Mouse (Mus musculus) liver, embryonic 14.5 days (tissue): Measurements from ENCODE around the gene Fam160b1. TPM values are rescaled to one million over a fixed set of nuclear protein-coding genes. Genes with fewer than 3 reads are reported as not detected.

ENCODE experiments used
- ATAC-seq: fragments of 200-750 bp; cut with Nextera tagmentation; 2 replicates; pipeline ENCODE4 v1.8.0; 2017; ENCODE audit warnings: moderate number of reproducible peaks, mild to moderate bottlenecking, moderate library complexity; ENCODE audit not compliant: insufficient read depth
- DNase-seq, 3 experiments: peaks; one replicate each; pipeline ENCODE4 v3.0.0-alpha.2; 2012 to 2013; ENCODE audit warnings: low read depth in 3 of 3, low spot score in 3 of 3
- H3K27ac ChIP-seq: fragments of 300-500 bp; sonication (generic); 2 replicates; pipeline ENCODE4 v1.5.1; 2014; ENCODE audit warnings: moderate library complexity, mild to moderate bottlenecking, control low read depth, inconsistent platforms
- H3K27me3 ChIP-seq: fragments of 300-500 bp; sonication (generic); 2 replicates; pipeline ENCODE4 v1.6.1; 2014; ENCODE audit warnings: mild to moderate bottlenecking, low read length, moderate library complexity; ENCODE audit not compliant: control insufficient read depth, insufficient read depth
- H3K36me3 ChIP-seq: fragments of 300-500 bp; sonication (generic); replicated peaks from 2 replicates; pipeline ENCODE4 v1.6.1; 2014; ENCODE audit warnings: low read depth; ENCODE audit not compliant: control insufficient read depth, insufficient read depth
- H3K4me1 ChIP-seq, 2 experiments: fragments of 200-500 bp in 1 of 2; fragments of 300-500 bp in 1 of 2; sonication (generic) in 1 of 2; replicated peaks; 2 replicates each; pipeline ENCODE4 v1.6.1; 2012 to 2014; ENCODE audit warnings: antibody characterized with exemption in 1 of 2, inconsistent platforms in 1 of 2, low read length in 1 of 2; ENCODE audit not compliant: control insufficient read depth in 2 of 2, insufficient read depth in 2 of 2
- H3K4me2 ChIP-seq: fragments of 300-500 bp; sonication (generic); 2 replicates; pipeline ENCODE4 v1.6.1; 2014; ENCODE audit warnings: low read depth, mild to moderate bottlenecking, control low read depth, moderate library complexity
- H3K4me3 ChIP-seq, 2 experiments: fragments of 200-500 bp in 1 of 2; fragments of 300-500 bp in 1 of 2; sonication (generic) in 1 of 2; 2 replicates each; pipeline ENCODE4 v1.5.1; 2012 to 2014; ENCODE audit warnings: low read depth in 2 of 2, low read length in 2 of 2, mild to moderate bottlenecking in 2 of 2, control low read depth in 1 of 2, inconsistent platforms in 1 of 2, moderate library complexity in 1 of 2; ENCODE audit not compliant: insufficient read depth in 1 of 2
- H3K9ac ChIP-seq: fragments of 300-500 bp; sonication (generic); replicated peaks from 2 replicates; pipeline ENCODE4 v1.6.1; 2014; ENCODE audit warnings: mild to moderate bottlenecking, control low read depth, moderate library complexity
- H3K9me3 ChIP-seq: fragments of 300-500 bp; sonication (generic); 2 replicates; pipeline ENCODE4 v1.6.1; 2016; ENCODE audit warnings: low read length, mixed read lengths; ENCODE audit not compliant: control insufficient read depth
- CTCF ChIP-seq: IDR thresholded peaks from 2 replicates; pipeline ENCODE4 v1.5.1; 2016; ENCODE audit warnings: antibody characterized with exemption, low read depth, control low read depth
- EP300 ChIP-seq: IDR thresholded peaks from 2 replicates; pipeline ENCODE4 v1.6.1; 2016; ENCODE audit warnings: antibody characterized with exemption, low read depth
- WGBS: fragments of 180-500 bp; shearing (Covaris S2); extraction: QIAGEN DNeasy Blood & Tissue Kit; methylation state at CpG from one replicate; pipeline ENCODE4 v1.1.7; 2014; ENCODE audit not compliant: insufficient replicate concordance; 5-methylcytosine and 5-hydroxymethylcytosine counted together
- polyA plus RNA-seq, 2 experiments: library from polyadenylated mRNA; depleted of rRNA in 1 of 2; stranded (reverse) in 1 of 2; unstranded in 1 of 2; fragments of >200 nt; fragmentation: Nextera tagmentation in 1 of 2; extraction: Ambion mirVana in 1 of 2; gene quantifications; 2 replicates each; pipeline versions ENCODE4 v1.2.1 to v1.2.3; 2012 to 2014

Gene Fam160b1
- polyA plus RNA-seq (2012; rRNA removed) (4.8 and 5.1 TPM in 2 replicates), polyA plus RNA-seq (2014; fragmentation: Nextera tagmentation; extraction: Ambion mirVana) (5.4 and 6.4 TPM in 2 replicates)

DNA sequence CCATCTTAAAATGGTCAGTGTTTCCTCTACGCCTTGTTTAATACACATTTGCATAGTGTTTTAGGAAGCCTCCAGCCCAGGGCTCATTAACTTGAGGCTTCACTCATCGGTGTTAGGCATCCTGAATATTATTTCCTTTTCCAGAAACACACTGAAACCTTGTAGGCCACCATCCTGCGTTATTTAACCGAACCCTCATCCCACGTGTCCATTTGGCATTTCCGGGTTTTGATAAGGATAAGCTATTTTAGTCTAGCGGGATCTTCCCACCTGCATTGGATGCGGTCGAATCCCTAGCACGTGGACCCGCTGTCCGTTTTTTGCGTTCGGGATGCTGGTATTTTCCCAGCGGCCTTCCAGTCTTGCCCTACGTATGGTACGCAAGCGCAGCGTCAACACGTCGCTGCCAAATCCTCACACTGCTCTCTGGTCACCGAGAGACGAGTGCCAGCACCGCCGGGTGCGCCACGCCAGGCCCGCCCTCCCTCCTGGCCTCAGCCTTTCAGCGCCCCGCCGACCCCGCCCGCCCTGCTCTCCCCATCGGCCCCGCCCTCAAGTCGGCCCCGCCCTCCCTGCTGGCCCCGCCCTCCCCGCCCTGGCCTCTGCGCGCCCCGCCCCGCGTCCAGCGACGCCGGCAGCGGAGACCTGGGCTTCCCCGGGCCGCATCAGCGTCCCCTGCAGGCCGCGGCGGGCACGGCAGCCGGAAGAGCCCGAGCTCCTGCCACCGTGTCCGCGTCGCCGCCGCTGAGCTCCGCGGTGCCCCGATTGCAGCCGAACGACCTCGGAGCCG is at the start of gene Fam160b1:
TSS of gene Fam160b1 (plus strand) at position 340 of the 790 bp plus-strand sequence.
- peak within 1 kb of the TSS; percentile 94 to 98 for H3K4me3 ChIP-seq
- TF ChIP-seq CTCF (peak; percentile 69), EP300 (no peak)
- peak within 1 kb of the TSS; percentile 79 for H3K27ac ChIP-seq
- DNase-seq (peak; percentile 84 to 86 (median 85)), ATAC-seq (peak; percentile 89)
- no peaks in the 10 kb centered on the region for H3K27me3 ChIP-seq
- no peaks in the 10 kb centered on the region for H3K36me3 ChIP-seq
- H3K4me1 ChIP-seq: peaks cover 13 to 58% of the 10 kb centered on the region in 2 experiments
- under 1% methylated on average over 57 of the region's 70 CpGs for WGBS
- peak within 1 kb of the TSS; percentile 91 for H3K4me2 ChIP-seq
- H3K9ac ChIP-seq: peak within 1 kb of the TSS; percentile 93
- no peaks in the 10 kb centered on the region for H3K9me3 ChIP-seq

DNA sequence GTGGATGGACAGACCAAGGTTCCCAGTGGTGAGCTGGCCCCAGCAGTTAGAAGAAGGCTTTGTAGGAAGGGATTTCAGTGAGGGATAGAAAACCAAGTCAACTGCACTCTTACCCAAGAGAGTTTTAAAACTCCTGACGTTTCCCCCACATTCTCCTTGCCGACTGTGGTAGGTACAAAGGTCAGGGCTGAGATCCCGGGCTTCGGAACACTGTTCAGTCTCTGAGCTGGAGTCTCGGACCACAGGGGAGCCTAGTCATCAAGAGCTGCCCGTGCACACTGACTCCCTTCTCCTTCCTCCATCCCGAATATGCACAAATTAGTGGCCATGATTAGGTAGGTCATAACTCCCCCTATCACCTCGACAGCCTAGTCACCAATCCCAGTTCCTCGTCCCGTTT is 47.3 kb upstream of the Fam160b1 start:
- H3K36me3 ChIP-seq: no peaks in the 10 kb centered on the region
- TF ChIP-seq CTCF: no peak
- TF ChIP-seq EP300: no peak
- H3K9me3 ChIP-seq: no peaks in the 10 kb centered on the region
- no peak overlapping the region for H3K27ac ChIP-seq
- H3K27me3 ChIP-seq: peaks cover 13% of the 10 kb centered on the region
- H3K4me3 ChIP-seq: no peak overlapping the region
- H3K4me1 ChIP-seq: peaks cover 0 to 17% of the 10 kb centered on the region in 2 experiments; a peak in 2 of 4 replicates
- DNase-seq (no peak), ATAC-seq (no peak)
- H3K9ac ChIP-seq: no peak overlapping the region
- 55% methylated on average over 10 of the region's 10 CpGs for WGBS
- H3K4me2 ChIP-seq: peak overlapping the region; percentile 54; the same call in 1 of the 2 replicates

DNA sequence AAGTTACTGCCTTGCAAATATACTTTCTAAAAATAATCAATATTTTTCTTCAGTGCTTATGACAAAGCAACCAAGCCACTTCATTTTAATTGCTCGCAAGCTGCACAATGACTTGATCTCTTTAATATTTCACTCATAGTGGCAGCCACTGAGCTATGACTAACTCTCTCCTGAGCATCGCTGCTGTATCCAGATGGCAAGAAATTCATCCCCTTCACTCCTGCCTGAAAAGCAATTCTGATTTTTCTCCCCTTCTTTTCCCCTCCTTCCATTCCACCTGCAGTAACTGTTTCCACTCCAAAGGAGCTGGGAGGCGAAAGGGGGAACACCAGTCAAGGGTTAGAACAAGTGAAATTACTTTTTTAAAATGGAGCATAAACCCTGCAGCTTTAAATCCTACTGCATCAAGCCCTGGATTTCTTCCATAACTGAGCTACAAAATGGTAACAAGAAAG is 46.6 kb upstream of the Fam160b1 start:
- Histone ChIP-seq H3K4me2 (peak overlapping the region; percentile 54), H3K4me1 (peaks cover 0 to 17% of the 10 kb centered on the region in 2 experiments; a peak in 2 of 4 replicates), H3K9me3 (no peaks in the 10 kb centered on the region), H3K9ac (no peak overlapping the region), H3K36me3 (no peaks in the 10 kb centered on the region), H3K27ac (no peak overlapping the region), H3K27me3 (peaks cover 13% of the 10 kb centered on the region), H3K4me3 (peak overlapping the region in 1 of 2 experiments; percentile 55; a peak in 2 of 4 replicates)
- WGBS: 50% methylated on average over 3 of the region's 3 CpGs
- no peak for TF ChIP-seq CTCF
- no peak for TF ChIP-seq EP300
- ATAC-seq: no peak
- no peak for DNase-seq

DNA sequence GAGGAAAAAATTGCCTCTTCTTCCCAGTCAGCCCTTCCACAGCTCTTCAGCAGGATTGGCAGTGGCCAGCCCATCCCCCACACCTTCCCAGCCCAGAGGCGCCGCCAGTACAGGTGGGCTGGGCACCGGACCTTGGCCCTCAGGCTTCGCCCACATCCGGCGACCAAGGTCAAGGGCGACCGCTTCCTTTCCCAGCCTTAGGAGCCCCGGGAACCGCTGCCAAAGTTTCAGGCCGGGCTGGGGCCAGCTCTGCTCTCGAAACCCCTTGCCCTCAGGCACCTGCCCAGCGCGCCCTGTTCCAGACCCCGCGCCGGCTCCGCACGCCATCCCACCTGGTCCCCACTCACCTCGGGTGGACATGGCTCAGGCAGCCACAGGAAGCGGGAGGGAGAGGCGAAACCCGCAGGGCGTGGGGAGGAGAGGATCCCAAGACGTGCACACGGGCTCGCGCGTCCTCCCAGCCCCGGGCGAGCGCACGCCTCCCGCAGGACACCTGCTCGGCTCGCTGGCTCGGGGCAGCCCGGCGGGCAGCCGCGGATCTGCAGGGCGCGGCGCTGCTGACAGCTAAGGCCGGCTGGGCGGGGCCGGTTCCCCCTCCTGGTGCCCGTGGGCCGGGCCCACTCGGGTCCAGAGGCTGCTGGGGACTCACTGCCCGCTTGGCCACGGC is 46.0 kb upstream of the Fam160b1 start, which contains the start of gene Ablim1:
TSS of gene Ablim1 (minus strand) at position 574 of the 667 bp plus-strand sequence.
- H3K9ac ChIP-seq: 0 out of 2 replicates have a peak within 1 kb of the TSS, but pooled peaks have one; percentile 9
- H3K4me3 ChIP-seq: peak within 1 kb of the TSS; percentile 55 to 60
- H3K27ac ChIP-seq: no peak within 1 kb of the TSS
- no peaks in the 10 kb centered on the region for H3K36me3 ChIP-seq
- ATAC-seq: 0 out of 2 replicates have a peak, but pooled peaks have one; percentile 33
- H3K9me3 ChIP-seq: no peaks in the 10 kb centered on the region
- TF ChIP-seq EP300: no peak
- TF ChIP-seq CTCF: no peak
- 1% methylated on average over 52 of the region's 52 CpGs for WGBS
- peaks cover 13% of the 10 kb centered on the region for H3K27me3 ChIP-seq
- DNase-seq: no peak
- peaks cover 0 to 16% of the 10 kb centered on the region in 2 experiments; a peak in 2 of 4 replicates for H3K4me1 ChIP-seq
- H3K4me2 ChIP-seq: peak within 1 kb of the TSS; percentile 54
